Comparison of ENCODE assay signal across 11 mouse cellular contexts in the genomic region with DNA sequence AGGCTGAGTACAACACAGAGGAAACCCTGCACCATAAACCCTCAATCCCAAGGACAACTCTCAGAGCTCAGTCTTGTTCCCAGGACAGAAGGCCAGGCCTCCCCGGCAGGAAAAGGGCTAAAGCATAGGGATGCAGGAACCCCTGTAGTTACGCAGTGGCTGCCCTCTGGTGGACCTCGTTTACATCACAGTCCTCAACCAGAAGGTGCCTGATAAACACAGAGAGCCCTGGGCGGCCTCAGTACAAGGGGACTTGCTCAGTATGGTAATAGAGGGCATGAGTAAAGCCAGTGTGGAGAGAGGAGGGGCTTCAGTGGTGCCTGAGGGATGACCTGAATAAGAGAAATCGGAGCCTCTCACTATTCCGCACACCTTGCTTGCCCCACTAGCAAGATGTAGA. TPM values are rescaled to one million over a fixed set of nuclear protein-coding genes. Genes with fewer than 3 reads are reported as not detected.
DNase-seq lines count a peak whose midpoint lies in the region; ATAC-seq lines count a peak whose summit lies in the region.
"Had no signal": no experiment of that assay in that cellular context is flagged by ENCODE, and none has a peak within 500 bp of the region (broad histone marks: within the 10 kb centered on the region; RNA-seq: fewer than 3 reads in every experiment).

No protein-coding gene starts in this region.

- WGBS in liver, embryonic 12.5 days (ENCODE audit: insufficient replicate concordance), result 54% methylated on average over 6 of the region's 6 CpGs
- WGBS in embryonic facial prominence, embryonic 10.5 days, result 47% methylated on average over 6 of the region's 6 CpGs
- 42% methylated on average over 6 of the region's 6 CpGs for WGBS in midbrain, embryonic 13.5 days

- H3K36me3 ChIP-seq in liver, embryonic 12.5 days, result peaks cover 73% of the 10 kb centered on the region
- H3K36me3 ChIP-seq in embryonic facial prominence, embryonic 10.5 days (replicated peaks), result peaks cover 98% of the 10 kb centered on the region
- H3K36me3 ChIP-seq in midbrain, embryonic 13.5 days, result peaks cover 100% of the 10 kb centered on the region

- H3K4me3 ChIP-seq in liver, embryonic 12.5 days, result no peak overlapping the region
- no peak overlapping the region for H3K4me3 ChIP-seq in embryonic facial prominence, embryonic 10.5 days
- no peak overlapping the region for H3K4me3 ChIP-seq in midbrain, embryonic 13.5 days (replicated peaks)
- H3K4me3 ChIP-seq: lung, embryonic 15.5 days had no signal

- DNase-seq in embryo, embryonic 10 days (ENCODE audit: low spot score), result peak; percentile 61
- DNase-seq in embryo, embryonic 9.5 days (ENCODE audit: extremely low spot score), result no peak
- peak; percentile 28 for DNase-seq in liver
- DNase-seq in embryonic facial prominence, embryonic 10.5 days (ENCODE audit: low spot score), result peak; percentile 26
- no peak for DNase-seq in cerebellum, adult 9-10 months
- DNase-seq in layer of hippocampus, adult 9-11 months, result no peak
- DNase-seq: right cerebral cortex, adult 18-20 months had no signal

- ATAC-seq in liver, embryonic 12.5 days, result no peak
- ATAC-seq in midbrain, embryonic 13.5 days, result peak; percentile 67

- no peak overlapping the region for H3K9ac ChIP-seq in liver, embryonic 12.5 days
- H3K9ac ChIP-seq in midbrain, embryonic 13.5 days (replicated peaks), result no peak overlapping the region
- H3K9ac ChIP-seq: lung, embryonic 15.5 days had no signal

- no peak overlapping the region for H3K27ac ChIP-seq in liver, embryonic 12.5 days
- H3K27ac ChIP-seq in embryonic facial prominence, embryonic 10.5 days (replicated peaks), result no peak overlapping the region
- no peak overlapping the region for H3K27ac ChIP-seq in midbrain, embryonic 13.5 days
- H3K27ac ChIP-seq: lung, embryonic 15.5 days had no signal

- no peaks in the 10 kb centered on the region for H3K27me3 ChIP-seq in liver, embryonic 12.5 days (replicated peaks)
- H3K27me3 ChIP-seq in embryonic facial prominence, embryonic 10.5 days (replicated peaks; ENCODE audit: low read depth, poor library complexity, severe bottlenecking), result no peaks in the 10 kb centered on the region
- H3K27me3 ChIP-seq in midbrain, embryonic 13.5 days, result no peaks in the 10 kb centered on the region
- H3K27me3 ChIP-seq: lung, embryonic 15.5 days had no signal

- no peaks in the 10 kb centered on the region for H3K9me3 ChIP-seq in liver, embryonic 12.5 days (replicated peaks)
- H3K9me3 ChIP-seq in embryonic facial prominence, embryonic 10.5 days, result no peaks in the 10 kb centered on the region
- H3K9me3 ChIP-seq in midbrain, embryonic 13.5 days, result no peaks in the 10 kb centered on the region
- H3K9me3 ChIP-seq: lung, embryonic 15.5 days had no signal

- no peak overlapping the region for H3K4me2 ChIP-seq in liver, embryonic 12.5 days
- H3K4me2 ChIP-seq in midbrain, embryonic 13.5 days (replicated peaks), result no peak overlapping the region
- H3K4me2 ChIP-seq: lung, embryonic 15.5 days had no signal

- H3K4me1 ChIP-seq in liver, embryonic 12.5 days, result peaks cover 26% of the 10 kb centered on the region
- no peaks in the 10 kb centered on the region for H3K4me1 ChIP-seq in embryonic facial prominence, embryonic 10.5 days
- H3K4me1 ChIP-seq in midbrain, embryonic 13.5 days (replicated peaks), result no peaks in the 10 kb centered on the region
- H3K4me1 ChIP-seq: lung, embryonic 15.5 days had no signal

RNA-seq across cellular contexts. Expression of a gene that starts 13.8 kb away (rescaled TPM):
- 8.1 and 9.1 TPM in 2 replicates for polyA plus RNA-seq in liver, embryonic 12.5 days (2016; fragmentation: Nextera tagmentation; extraction: Ambion mirVana)
- 20.2 and 21.6 TPM in 2 replicates for polyA plus RNA-seq in embryonic facial prominence, embryonic 10.5 days (2016; fragmentation: Nextera tagmentation; extraction: Ambion mirVana)
- polyA plus RNA-seq in midbrain, embryonic 13.5 days (2015; fragmentation: Nextera tagmentation; extraction: Ambion mirVana), result 43.1 and 46.3 TPM in 2 replicates

RNA-seq across cellular contexts. Expression of a gene that starts 16.1 kb away (rescaled TPM):
- 20.6 and 21.6 TPM in 2 replicates for polyA plus RNA-seq in liver, embryonic 12.5 days (2016; fragmentation: Nextera tagmentation; extraction: Ambion mirVana)
- polyA plus RNA-seq in embryonic facial prominence, embryonic 10.5 days (2016; fragmentation: Nextera tagmentation; extraction: Ambion mirVana), result 39.8 and 41.4 TPM in 2 replicates
- polyA plus RNA-seq in midbrain, embryonic 13.5 days (2015; fragmentation: Nextera tagmentation; extraction: Ambion mirVana), result 34.4 and 36.5 TPM in 2 replicates

RNA-seq across cellular contexts. Expression of a gene that starts 58.4 kb away (rescaled TPM):
- not detected in 2 replicates for polyA plus RNA-seq in liver, embryonic 12.5 days (2016; fragmentation: Nextera tagmentation; extraction: Ambion mirVana)
- polyA plus RNA-seq in embryonic facial prominence, embryonic 10.5 days (2016; fragmentation: Nextera tagmentation; extraction: Ambion mirVana), result not detected in 2 replicates
- not detected in 2 replicates for polyA plus RNA-seq in midbrain, embryonic 13.5 days (2015; fragmentation: Nextera tagmentation; extraction: Ambion mirVana)
- polyA plus RNA-seq: intestine, embryonic 14.5 days; lung, embryonic 15.5 days had no signal

Comparison
In these comparisons a context has a peak if more than half of its experiments do, and no peak if none do; other contexts are left out.
1. DNase-seq: peak in embryo, embryonic 10 days (single experiment), liver (single experiment) and embryonic facial prominence, embryonic 10.5 days (single experiment); none in embryo, embryonic 9.5 days (single experiment), cerebellum, adult 9-10 months (single experiment) and layer of hippocampus, adult 9-11 months (single experiment).